Mouse (Mus musculus) retina, postnatal 1 day (tissue): ENCODE measurements around the gene Ppm1l.

ENCODE experiments used
- DNase-seq: peaks from one replicate; pipeline ENCODE4 v3.0.0-alpha.2; 2012

Ppm1l gene

GRCm38 (mm10) chr3:69340971-69341370 lies 24.3 kb downstream of the Ppm1l start:
- no peak for DNase-seq

DNA sequence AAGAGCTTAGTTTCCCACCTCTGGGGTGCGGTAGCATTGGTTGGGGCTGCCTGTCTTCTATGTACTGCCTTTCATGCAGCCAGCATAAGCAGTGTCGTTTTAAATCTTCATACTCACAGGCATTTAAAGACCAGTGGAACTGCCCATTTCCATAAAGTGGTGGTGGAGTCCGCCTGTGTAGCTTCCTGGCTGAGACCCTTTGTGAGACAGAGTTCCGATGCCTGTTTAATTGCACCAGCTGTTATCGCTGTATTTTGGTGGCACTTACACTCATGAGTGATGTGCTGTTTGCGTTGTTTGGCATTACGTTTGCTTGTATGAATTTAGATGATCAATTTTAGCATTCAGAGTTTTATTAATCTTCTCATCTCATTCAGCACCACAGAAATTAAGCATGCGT lies 24.9 kb downstream of the Ppm1l start:
- DNase-seq: no peak

DNA sequence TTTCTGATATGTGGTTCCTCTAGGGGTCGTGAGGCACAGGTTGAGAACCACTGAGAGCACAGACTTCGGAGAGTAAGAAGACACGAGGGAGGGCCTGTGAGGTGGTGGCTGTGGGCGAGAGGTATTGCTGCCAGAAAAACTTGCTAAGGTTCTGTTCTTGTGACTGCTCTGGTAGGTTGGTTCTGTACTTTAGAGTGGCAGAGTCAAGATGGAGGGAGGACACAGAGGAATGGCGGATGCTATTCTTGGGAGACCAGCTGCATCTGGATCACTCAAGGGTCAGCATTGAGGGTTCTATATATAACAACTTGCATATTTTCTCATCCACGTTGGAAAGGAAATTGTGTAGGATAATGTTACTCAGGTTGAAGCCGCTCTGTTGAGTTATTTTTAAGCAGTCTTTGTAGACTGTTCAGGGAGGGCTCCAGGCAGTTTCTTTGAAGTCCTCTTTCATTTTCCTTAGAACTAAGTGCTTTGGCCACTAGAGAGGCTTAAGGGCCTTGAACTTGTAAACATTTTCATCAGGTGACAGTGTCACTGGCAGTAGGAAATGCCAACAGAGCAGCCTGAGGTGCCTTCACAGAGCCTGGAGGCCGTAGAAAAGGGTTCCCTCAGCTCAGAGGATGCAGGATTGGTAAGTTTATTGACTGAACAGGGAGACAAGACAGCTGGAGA lies 25.7 kb downstream of the Ppm1l start:
- DNase-seq: no peak

- no peak for DNase-seq
Observed at GRCm38 (mm10) chr3:69343124-69343523, 26.5 kb downstream of the Ppm1l start.

GRCm38 (mm10) chr3:69346514-69346913 lies 29.9 kb downstream of the Ppm1l start:
- no peak for DNase-seq

- DNase-seq: peak; percentile 24
Observed at GRCm38 (mm10) chr3:69348197-69348920, 31.7 kb downstream of the Ppm1l start.

GRCm38 (mm10) chr3:69348921-69349237 lies 32.2 kb downstream of the Ppm1l start:
- DNase-seq: no peak

DNA sequence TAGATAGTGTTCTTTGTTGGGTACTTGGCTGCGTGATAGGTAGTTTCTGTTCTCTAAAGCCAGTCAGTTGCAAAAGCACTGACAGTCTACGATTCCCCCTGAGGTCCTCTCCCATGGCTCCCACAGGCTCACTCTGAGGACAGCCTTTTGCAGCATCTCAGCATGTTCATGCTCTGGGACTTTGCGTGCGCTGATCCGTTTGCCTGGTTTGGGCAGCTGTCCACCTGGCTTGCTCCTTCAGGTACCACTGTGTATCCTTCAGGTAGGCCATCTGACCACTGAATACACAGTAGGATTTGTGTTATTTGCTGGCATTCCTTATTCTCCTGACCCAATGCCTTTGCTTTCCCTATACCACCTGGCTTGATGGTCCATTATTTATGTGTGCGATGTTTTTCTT lies 33.3 kb downstream of the Ppm1l start:
- DNase-seq: no peak

DNA sequence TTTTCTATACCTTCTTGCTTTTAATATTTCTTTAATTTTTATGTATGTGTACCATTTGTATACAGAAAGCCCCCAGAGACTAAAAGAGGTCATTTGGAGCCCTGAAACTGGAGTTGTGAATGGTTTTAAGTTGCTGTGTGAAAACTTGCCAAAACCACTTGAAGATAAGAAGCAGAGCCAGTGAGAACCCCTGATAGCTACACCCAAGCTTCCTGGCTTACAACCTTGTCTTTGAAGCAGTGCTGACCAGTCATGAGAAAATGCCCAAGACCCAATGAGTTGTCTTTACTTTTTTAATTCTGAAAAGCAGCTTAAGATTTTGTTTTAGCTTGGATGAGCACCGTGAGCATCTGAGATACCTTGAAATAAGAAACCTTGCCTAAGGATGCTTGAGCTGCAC lies 35.5 kb downstream of the Ppm1l start:
- no peak for DNase-seq

- DNase-seq: no peak
Observed at GRCm38 (mm10) chr3:69354681-69355080, 38.0 kb downstream of the Ppm1l start.

GRCm38 (mm10) chr3:69356078-69356665 lies 39.5 kb downstream of the Ppm1l start:
- peak; percentile 20 for DNase-seq

- no peak for DNase-seq
Observed at GRCm38 (mm10) chr3:69356781-69357180, 40.1 kb downstream of the Ppm1l start.

DNA sequence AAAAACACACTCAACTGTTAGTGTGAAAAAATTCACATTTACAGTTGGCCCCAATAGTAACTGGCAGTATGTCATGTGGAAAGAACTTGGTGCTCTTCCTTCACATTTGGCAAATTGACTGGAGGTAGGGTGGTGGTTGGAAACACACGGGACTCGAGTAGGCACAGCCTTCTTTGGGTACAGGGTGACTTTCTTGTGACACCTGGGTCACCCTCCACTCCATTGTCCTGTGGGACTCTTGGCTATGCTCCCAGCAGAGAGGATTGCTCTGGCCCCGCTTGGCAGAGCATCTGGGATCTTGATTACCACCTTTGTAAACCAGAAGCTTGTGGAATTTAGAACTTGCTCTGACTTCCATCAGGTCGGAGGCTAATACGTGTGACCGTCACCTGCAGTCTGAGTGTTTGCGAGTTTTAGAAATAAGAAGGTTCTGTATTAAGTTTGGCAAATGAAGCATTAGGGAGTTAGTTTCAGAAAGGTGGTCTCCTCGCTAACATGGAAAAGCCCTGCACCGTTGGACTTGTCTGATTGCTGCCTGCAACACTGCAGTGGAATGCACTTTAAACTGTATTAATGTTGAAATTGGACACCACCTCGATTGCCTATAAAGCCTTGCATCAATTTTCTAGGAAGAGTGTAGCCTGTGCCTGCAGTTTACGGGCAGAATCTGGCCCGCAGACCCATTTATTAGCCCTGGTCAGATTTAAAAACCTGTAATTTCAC lies 41.4 kb downstream of the Ppm1l start:
- no peak for DNase-seq

DNA sequence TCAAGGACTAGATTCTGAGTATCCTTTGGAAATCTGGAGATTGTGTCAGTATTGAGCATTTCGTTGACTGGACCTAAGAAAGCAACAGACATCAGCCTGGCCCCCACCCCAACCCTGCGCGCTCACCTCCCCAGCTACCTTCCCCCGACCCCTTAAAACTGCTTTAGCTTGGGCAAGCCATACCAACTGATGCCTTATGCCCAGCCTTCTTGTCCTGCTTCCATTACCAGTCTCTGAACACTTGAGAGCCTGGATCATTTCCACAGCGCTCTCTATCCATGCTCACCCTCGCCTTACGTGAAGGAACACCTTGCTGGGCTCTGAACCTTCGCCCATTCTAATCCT lies 41.9 kb downstream of the Ppm1l start:
- DNase-seq: no peak

- no peak for DNase-seq
Observed at GRCm38 (mm10) chr3:69360263-69360895, 43.7 kb downstream of the Ppm1l start.

DNA sequence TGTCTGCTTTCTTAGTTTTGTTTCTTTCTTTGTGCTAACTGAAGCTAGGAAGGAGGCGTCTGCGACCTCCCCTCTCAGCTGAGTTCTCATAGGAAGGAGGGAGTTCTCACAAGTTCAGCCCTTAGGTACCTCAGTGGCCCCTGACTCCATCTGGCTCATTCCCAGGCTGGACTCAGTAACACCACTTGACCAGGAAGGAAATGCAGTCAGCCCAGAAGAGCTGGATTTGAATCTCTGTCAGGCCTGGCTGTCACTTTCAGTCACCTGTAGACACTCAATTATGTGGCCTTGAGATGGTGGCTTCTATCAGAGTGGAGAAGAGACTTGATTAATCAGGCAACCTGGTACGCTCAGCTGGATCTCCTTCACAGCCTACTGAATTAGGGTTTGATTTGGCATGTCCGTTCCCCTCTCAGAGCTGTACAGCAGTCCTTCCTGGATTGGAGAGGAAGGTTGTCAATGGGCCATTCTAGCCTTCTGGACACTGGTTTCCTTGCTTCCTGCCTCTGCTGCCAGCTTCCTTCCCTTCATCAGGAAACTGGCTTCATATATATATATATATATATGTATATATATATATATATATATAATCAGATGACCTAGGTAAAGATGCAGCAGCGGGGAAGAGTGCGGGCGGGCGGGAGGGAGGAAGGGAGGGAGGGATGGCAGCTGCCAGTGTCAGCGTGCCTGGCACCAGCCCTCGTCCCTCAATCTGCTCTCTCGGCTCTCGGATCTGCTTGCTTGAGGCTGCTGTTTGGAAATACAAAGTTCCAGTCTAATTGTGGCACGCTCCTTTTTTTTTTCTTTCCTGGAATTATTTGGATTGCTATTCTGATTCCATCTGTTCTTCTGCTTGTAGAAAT lies 45.1 kb downstream of the Ppm1l start:
- no peak for DNase-seq

DNA sequence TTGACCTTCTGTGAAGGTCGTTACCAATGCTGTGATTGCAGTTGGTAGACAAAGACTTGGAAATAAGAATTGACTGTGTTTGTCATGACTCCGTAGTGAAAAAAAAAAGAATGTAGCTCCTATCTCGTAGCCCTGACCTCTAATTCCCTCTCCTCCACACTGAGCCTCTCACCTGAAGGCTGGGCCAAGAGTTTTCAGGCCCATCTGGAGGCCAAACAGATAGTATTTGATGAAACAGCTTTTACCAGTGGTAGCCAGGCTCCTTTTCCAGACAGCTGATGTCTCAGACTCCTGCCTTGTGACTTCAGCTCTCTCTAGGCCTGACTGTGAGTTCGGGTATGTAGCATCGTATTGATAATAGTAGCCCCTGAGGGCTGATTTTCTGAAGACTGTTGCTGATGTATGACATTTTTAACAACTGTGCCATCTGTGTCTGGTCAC lies 45.7 kb downstream of the Ppm1l start:
- no peak for DNase-seq

GRCm38 (mm10) chr3:69362906-69363305 lies 46.2 kb downstream of the Ppm1l start:
- no peak for DNase-seq

DNA sequence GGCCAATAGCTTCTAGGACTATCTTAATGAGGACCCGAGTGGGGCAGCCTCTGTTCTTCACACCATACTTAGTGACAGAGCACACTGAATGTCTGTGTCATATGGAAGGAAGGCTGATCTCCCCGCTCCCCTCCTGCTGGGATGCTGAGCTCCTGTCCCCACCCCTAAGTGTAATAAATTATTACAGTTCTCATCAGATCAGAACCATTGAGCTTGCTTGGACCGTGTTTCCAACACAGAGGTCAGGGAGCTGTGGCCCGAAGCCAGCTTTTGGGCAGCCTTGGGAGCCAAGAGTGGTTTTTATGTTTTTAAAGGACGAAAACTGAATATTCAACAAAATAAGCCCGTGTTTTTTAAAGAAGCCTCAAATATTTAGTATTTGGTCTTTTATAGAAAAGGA lies 47.5 kb downstream of the Ppm1l start:
- DNase-seq: no peak

- DNase-seq: no peak
Observed at GRCm38 (mm10) chr3:69367916-69368315, 51.3 kb downstream of the Ppm1l start.

- no peak for DNase-seq
Observed at GRCm38 (mm10) chr3:69372731-69373130, 56.1 kb downstream of the Ppm1l start.
